ENCODE assay signal across 12 mouse cellular contexts in genomic region chr8:19712816-19713215, GRCm38 (mm10). TPM values are rescaled to one million over a fixed set of nuclear protein-coding genes. Genes with fewer than 3 reads are reported as not detected.
"Had no signal": no experiment of that assay in that cellular context is flagged by ENCODE, and none has a peak within 500 bp of the region (broad histone marks: within the 10 kb centered on the region; RNA-seq: fewer than 3 reads in every experiment).

No protein-coding gene starts in this region.

RNA-seq across cellular contexts. Expression of gene 4930467E23Rik, which starts 16.6 kb away (rescaled TPM):
- polyA plus RNA-seq: neural tube, embryonic 13.5 days; neural tube, embryonic 14.5 days; neural tube, embryonic 15.5 days; small intestine, adult 2 months; spleen, adult 2 months; stomach, embryonic 14.5 days; stomach, embryonic 15.5 days; stomach, embryonic 16.5 days; stomach, postnatal 0 days; thymus, adult 2 months; thymus, postnatal 0 days; urinary bladder, adult 2 months had no signal
